Mouse (Mus musculus) cerebellum, adult 2 months (tissue): ENCODE measurements at regions not wholly inside any gene's neighbourhood (a gene's known extent, or its start where the extent isn't known, plus 50 kb on each side); places are given as distances from the start of the nearest gene placed in this dataset.

ENCODE experiments used
- DNase-seq, 2 experiments: peaks; one replicate each; pipeline ENCODE4 v3.0.0; 2021
- H3K27ac ChIP-seq: fragments of 200-500 bp; 2 replicates; pipeline ENCODE4 v1.5.1; 2012; ENCODE audit warnings: low read length, control low read depth, inconsistent platforms; ENCODE audit not compliant: insufficient read depth
- H3K27me3 ChIP-seq: fragments of 200-500 bp; 2 replicates; pipeline ENCODE4 v1.6.1; 2012; ENCODE audit warnings: inconsistent platforms, mild to moderate bottlenecking, low read length, moderate library complexity; ENCODE audit not compliant: control insufficient read depth, insufficient read depth
- H3K4me1 ChIP-seq: fragments of 200-500 bp; 2 replicates; pipeline ENCODE4 v1.6.1; 2011; ENCODE audit warnings: low read length; ENCODE audit not compliant: control insufficient read depth, insufficient read depth
- H3K4me3 ChIP-seq: fragments of 200-500 bp; replicated peaks from 2 replicates; pipeline ENCODE3; 2011; ENCODE audit warnings: mild to moderate bottlenecking, low read depth, low read length, control low read depth; ENCODE audit not compliant: insufficient read depth
- CTCF ChIP-seq: fragments of 200-500 bp; IDR thresholded peaks from 2 replicates; pipeline ENCODE4 v1.5.1; 2011; ENCODE audit warnings: low read depth, mild to moderate bottlenecking, control low read depth, low read length, moderate library complexity, borderline replicate concordance; ENCODE audit not compliant: insufficient read depth
- POLR2A ChIP-seq: fragments of 200-500 bp; IDR thresholded peaks from 2 replicates; pipeline ENCODE4 v1.6.1; 2011; ENCODE audit warnings: low read length, control low read depth, borderline replicate concordance; ENCODE audit not compliant: insufficient read depth
- WGBS: fragments of 180-500 bp; shearing (Covaris S2); methylation state at CpG from one replicate; pipeline ENCODE4 v1.1.7; 2018; 5-methylcytosine and 5-hydroxymethylcytosine counted together

GRCm38 (mm10) chr17:15182105-15182504, 140.8 kb upstream of the Gm3448 start:
- H3K4me3 ChIP-seq, result no peak overlapping the region
- H3K4me1 ChIP-seq, result no peaks in the 10 kb centered on the region
- no peak for DNase-seq
- TF ChIP-seq POLR2A (no peak), CTCF (no peak)
- 17% methylated on average over 4 of the region's 4 CpGs for whole genome bisulfite sequencing
- H3K27me3 ChIP-seq, result no peaks in the 10 kb centered on the region; the same call in 1 of the 2 replicates
- no peak overlapping the region for H3K27ac ChIP-seq

DNA sequence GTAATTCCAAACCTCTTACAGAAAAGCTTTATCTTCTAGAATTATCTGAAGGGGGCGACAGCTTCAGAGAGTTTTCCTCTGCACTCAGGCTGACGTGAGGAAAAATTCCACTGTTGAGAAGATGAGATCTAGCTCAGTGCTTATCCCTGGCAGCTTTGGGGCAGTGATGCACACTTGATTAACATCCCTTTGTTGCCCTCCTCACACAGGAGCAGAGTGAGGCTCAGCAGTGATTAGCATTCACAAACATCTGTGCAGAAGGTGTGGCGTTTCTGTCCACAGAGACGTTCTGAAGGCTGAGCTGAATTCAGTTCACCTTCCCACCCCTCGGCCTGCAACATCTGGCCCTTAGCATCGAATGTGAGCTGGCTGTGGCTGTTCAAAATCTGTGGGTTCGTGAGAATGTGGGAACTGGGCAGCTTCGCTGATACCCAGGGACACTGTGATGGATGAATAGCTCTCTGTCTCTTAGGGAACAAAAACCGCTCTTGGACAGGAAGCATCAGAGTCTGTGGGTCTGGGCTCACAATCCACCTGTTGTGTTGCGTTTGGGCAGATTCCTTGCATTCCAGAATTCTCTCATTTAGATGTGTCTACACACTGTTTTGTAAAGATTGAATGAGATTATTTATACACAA, 139.0 kb upstream of the Gm3448 start:
- H3K27ac ChIP-seq, result no peak overlapping the region
- WGBS, result 42% methylated on average over 10 of the region's 10 CpGs
- DNase-seq, result peak in 1 of 2 experiments; percentile 4

DNA sequence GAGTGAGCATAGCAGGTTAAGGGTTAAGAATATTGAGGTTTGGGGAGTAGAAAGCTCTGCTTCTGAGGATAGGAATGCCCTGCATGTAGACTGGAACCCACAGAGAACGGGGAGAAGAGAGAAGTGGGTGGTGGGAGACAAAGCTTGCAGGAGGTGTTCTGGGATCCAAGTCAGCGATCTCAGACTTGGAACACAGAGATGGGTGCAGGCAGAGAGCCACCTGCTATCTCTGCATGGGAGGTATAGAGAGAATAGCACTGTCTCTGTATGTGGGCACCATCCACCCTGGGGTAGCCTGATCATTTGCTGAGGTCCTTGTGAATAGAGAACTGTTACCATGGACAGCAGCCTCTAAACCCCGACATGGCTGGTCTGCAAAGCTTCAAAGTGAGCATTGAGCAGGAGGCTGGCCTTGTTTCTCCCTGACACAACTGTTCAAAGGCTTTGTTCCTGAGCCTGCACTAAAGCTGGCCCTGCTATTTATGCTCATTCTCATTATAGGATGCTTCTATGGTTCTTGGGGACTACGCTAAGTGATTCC, 138.1 kb upstream of the Gm3448 start:
- 71% methylated on average over 4 of the region's 4 CpGs for WGBS
- no peak for DNase-seq
- H3K27ac ChIP-seq, result no peak overlapping the region
- H3K4me1 ChIP-seq, result no peaks in the 10 kb centered on the region
- TF ChIP-seq CTCF, result no peak
- H3K27me3 ChIP-seq, result no peaks in the 10 kb centered on the region; the same call in 1 of the 2 replicates
- no peak overlapping the region for H3K4me3 ChIP-seq

More for the DNA sequence above, 139.0 kb upstream of the Gm3448 start:
- no peaks in the 10 kb centered on the region for H3K4me1 ChIP-seq
- no peaks in the 10 kb centered on the region; the same call in 1 of the 2 replicates for H3K27me3 ChIP-seq
- TF ChIP-seq POLR2A (no peak), CTCF (no peak)
- no peak overlapping the region for H3K4me3 ChIP-seq

DNA sequence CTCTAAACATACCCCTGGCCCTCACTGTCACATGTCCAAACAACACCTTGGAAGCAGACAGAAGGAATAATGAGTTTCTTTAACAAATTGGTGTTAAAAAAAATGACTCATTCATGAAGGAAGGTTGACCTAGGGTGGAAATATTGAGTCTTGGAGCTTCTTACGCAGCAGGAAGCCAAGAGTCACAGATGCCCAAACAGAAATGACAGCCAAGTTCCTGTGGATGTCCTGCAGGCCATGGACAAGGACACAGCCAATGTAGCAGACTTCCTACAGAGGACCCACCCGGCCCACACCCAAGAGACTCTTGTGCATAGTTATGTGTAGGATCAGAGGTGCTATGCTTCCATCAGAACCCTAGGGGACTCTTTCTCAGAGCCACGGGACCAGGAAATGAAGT, 136.1 kb upstream of the Gm3448 start:
- peak in 1 of 2 experiments; percentile 3 for DNase-seq
- Histone ChIP-seq H3K27ac (no peak overlapping the region), H3K4me1 (no peaks in the 10 kb centered on the region), H3K27me3 (no peaks in the 10 kb centered on the region; the same call in 1 of the 2 replicates), H3K4me3 (no peak overlapping the region)
- TF ChIP-seq POLR2A (no peak), CTCF (no peak)
- WGBS, result 24% methylated on average over 3 of the region's 3 CpGs

DNA sequence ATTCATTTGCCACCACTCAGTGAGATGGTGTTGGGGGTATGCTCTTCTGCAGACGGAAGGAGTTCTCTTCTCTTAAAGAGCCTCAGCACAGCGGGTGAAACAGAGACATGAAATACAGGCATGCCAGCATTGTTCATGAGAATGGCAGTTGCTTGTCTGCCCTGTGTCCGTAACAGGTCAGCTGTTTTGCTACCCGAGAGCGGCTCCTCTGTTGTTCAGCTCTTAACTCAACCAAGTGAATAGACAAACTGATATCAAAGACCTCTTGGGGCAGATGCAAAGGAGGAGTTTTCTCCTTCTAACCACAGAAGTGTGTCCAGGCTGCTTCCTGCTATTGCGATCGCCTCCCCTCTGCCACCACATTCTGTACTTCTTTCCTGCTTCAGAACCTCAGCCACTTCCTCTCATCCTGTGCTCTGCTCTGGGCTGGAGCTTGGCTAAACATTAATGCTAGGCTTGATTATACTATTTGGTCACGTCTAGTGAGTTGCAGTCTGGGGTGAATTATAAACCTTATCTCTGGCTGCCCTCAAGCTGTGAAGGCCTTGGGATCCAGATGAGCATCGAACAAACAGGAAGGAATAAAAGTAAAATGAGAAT, 133.1 kb upstream of the Gm3448 start:
- WGBS, result 66% methylated on average over 9 of the region's 9 CpGs
- no peak overlapping the region for H3K4me3 ChIP-seq

DNA sequence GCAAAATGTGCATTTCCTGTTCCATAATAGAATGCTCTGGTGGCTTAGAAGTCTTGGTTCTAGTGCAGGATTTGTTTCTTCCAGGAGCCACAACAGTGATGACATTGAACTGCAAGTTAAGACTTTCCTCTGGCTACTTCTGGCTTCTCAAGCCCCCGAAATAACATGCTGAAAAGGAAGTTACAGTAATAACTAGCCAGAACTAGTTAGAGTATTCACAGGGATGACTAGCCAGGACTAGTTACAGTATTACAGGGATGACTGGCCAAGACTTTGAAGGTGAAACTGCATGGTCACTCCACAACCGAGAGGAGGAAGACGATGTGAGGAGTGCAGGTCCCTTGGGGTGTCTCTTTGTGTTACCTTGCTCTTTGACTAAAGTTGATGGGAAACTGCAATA, 126.6 kb upstream of the Gm3448 start:
- no peak for DNase-seq
- 87% methylated on average over 3 of the region's 3 CpGs for WGBS
- H3K27ac ChIP-seq, result no peak overlapping the region
- no peak overlapping the region for H3K4me3 ChIP-seq
- no peaks in the 10 kb centered on the region for H3K4me1 ChIP-seq
- H3K27me3 ChIP-seq, result no peaks in the 10 kb centered on the region
- TF ChIP-seq CTCF, result no peak
- no peak for TF ChIP-seq POLR2A

More for the DNA sequence above, 133.1 kb upstream of the Gm3448 start:
- H3K4me1 ChIP-seq, result no peaks in the 10 kb centered on the region
- no peaks in the 10 kb centered on the region; the same call in 1 of the 2 replicates for H3K27me3 ChIP-seq
- no peak for DNase-seq
- no peak for TF ChIP-seq POLR2A
- no peak for TF ChIP-seq CTCF
- no peak overlapping the region for H3K27ac ChIP-seq

DNA sequence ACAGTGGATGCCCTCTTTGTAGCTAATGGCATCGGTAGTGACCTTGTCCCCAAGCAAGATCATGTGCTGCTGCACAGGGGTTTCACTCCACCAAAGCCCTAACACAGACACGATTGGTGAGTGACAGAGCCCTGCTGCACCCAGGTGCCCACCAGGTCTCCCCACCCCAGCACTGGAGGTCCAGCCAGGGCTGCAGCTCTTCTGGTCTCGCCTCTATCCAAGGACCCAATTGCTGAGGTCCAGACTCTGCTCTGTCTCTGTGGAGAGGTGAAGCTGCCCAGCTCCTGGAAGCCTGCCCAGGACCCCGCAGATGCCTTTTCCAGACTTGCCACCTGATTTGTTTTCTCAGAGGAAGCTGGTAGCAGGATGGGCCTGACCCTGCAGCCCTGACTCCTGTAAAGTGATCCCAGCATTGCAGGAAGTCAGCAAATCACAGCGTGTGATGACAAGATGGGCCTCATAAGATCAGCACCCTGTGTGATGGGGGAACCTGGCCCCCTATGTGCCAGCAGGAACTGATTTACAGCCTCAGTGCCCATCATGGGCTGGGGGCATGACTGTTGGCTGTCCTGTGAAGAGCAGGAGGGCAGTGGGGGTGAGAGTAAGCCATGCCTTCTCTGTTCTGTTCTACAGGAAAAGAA, 116.5 kb upstream of the Gm3448 start:
- H3K27ac ChIP-seq, result no peak overlapping the region
- no peaks in the 10 kb centered on the region for H3K27me3 ChIP-seq
- WGBS, result 64% methylated on average over 5 of the region's 5 CpGs
- H3K4me3 ChIP-seq, result no peak overlapping the region
- no peak for TF ChIP-seq CTCF
- TF ChIP-seq POLR2A, result no peak
- no peaks in the 10 kb centered on the region for H3K4me1 ChIP-seq
- no peak for DNase-seq
